Mouse (Mus musculus): Measurements from ENCODE around the gene Gm4131. TPM values are rescaled to one million over a fixed set of nuclear protein-coding genes. Genes with fewer than 3 reads are reported as not detected.
A peak's percentile ranks its signal among the peaks of the same experiment; 100 is the strongest.

Gm4131 gene
- polyA plus RNA-seq, 1 experiment from 2014 or later, result 0.17 TPM

GRCm38 (mm10) chr14:62459541-62459940 is 107.2 kb downstream of the Gm4131 start:
- 71% methylated on average over 11 of the region's 11 CpGs for WGBS
- peaks cover 3% of the 10 kb centered on the region; the same call in 1 of the 2 replicates for H3K4me1 ChIP-seq (ENCODE audit: control insufficient read depth, insufficient read depth, low read length)
- no peaks in the 10 kb centered on the region for H3K9me3 ChIP-seq (ENCODE audit: control insufficient read depth, low read length)
- ATAC-seq (ENCODE audit: low read depth), result no peak
- H3K9ac ChIP-seq (replicated peaks; ENCODE audit: low read depth, low read length), result no peak overlapping the region
- no peaks in the 10 kb centered on the region for H3K27me3 ChIP-seq (ENCODE audit: control insufficient read depth, insufficient read depth, low read length)
- no peak overlapping the region for H3K4me3 ChIP-seq (ENCODE audit: low read depth, low read length)
- H3K36me3 ChIP-seq (ENCODE audit: control insufficient read depth, insufficient read depth, low read length), result no peaks in the 10 kb centered on the region
- no peak overlapping the region for H3K4me2 ChIP-seq (ENCODE audit: low read depth, low read length)
- no peak overlapping the region for H3K27ac ChIP-seq (ENCODE audit: low read depth, low read length)

GRCm38 (mm10) chr14:62457420-62458181 is 109.1 kb downstream of the Gm4131 start:
- Histone ChIP-seq H3K4me2 (ENCODE audit: low read depth, low read length) (no peak overlapping the region; the same call in 1 of the 2 replicates), H3K4me3 (ENCODE audit: low read depth, low read length) (no peak overlapping the region), H3K4me1 (ENCODE audit: control insufficient read depth, insufficient read depth, low read length) (peaks cover 3% of the 10 kb centered on the region; the same call in 1 of the 2 replicates), H3K9ac (replicated peaks; ENCODE audit: low read depth, low read length) (no peak overlapping the region), H3K27ac (ENCODE audit: low read depth, low read length) (no peak overlapping the region), H3K9me3 (ENCODE audit: control insufficient read depth, low read length) (no peaks in the 10 kb centered on the region), H3K36me3 (ENCODE audit: control insufficient read depth, insufficient read depth, low read length) (no peaks in the 10 kb centered on the region), H3K27me3 (ENCODE audit: control insufficient read depth, insufficient read depth, low read length) (no peaks in the 10 kb centered on the region)
- ATAC-seq (ENCODE audit: low read depth), result peak; percentile 77; the same call in 1 of the 2 replicates
- 17% methylated on average over 22 of the region's 22 CpGs for WGBS

- Histone ChIP-seq H3K9ac (replicated peaks; ENCODE audit: low read depth, low read length) (no peak within 1 kb of the TSS), H3K4me1 (ENCODE audit: control insufficient read depth, insufficient read depth, low read length) (peaks cover 3% of the 10 kb centered on the region; the same call in 1 of the 2 replicates), H3K9me3 (ENCODE audit: control insufficient read depth, low read length) (no peaks in the 10 kb centered on the region), H3K27me3 (ENCODE audit: control insufficient read depth, insufficient read depth, low read length) (no peaks in the 10 kb centered on the region), H3K27ac (ENCODE audit: low read depth, low read length) (peak within 1 kb of the TSS; percentile 60; the same call in 1 of the 2 replicates), H3K36me3 (ENCODE audit: control insufficient read depth, insufficient read depth, low read length) (no peaks in the 10 kb centered on the region), H3K4me3 (ENCODE audit: low read depth, low read length) (no peak within 1 kb of the TSS), H3K4me2 (ENCODE audit: low read depth, low read length) (peak within 1 kb of the TSS; percentile 20; the same call in 1 of the 2 replicates)
- ATAC-seq (ENCODE audit: low read depth), result no peak
- 73% methylated on average over 9 of the region's 9 CpGs for WGBS
Observed at GRCm38 (mm10) chr14:62456239-62456747, 110.4 kb downstream of the Gm4131 start, which contains the start of gene Gucy1b2. Gene Gucy1b2, minus strand, starts transcription at chr14:62456289.

GRCm38 (mm10) chr14:62455570-62455879 is 111.2 kb downstream of the Gm4131 start:
- no peaks in the 10 kb centered on the region for H3K27me3 ChIP-seq (ENCODE audit: control insufficient read depth, insufficient read depth, low read length)
- H3K9me3 ChIP-seq (ENCODE audit: control insufficient read depth, low read length), result no peaks in the 10 kb centered on the region
- H3K4me2 ChIP-seq (ENCODE audit: low read depth, low read length), result 0 out of 2 replicates have a peak overlapping the region, but pooled peaks have one; percentile 20
- no peak overlapping the region for H3K9ac ChIP-seq (replicated peaks; ENCODE audit: low read depth, low read length)
- peak overlapping the region; percentile 60; the same call in 1 of the 2 replicates for H3K27ac ChIP-seq (ENCODE audit: low read depth, low read length)
- H3K4me1 ChIP-seq (ENCODE audit: control insufficient read depth, insufficient read depth, low read length), result peaks cover 3% of the 10 kb centered on the region; the same call in 1 of the 2 replicates
- no peaks in the 10 kb centered on the region for H3K36me3 ChIP-seq (ENCODE audit: control insufficient read depth, insufficient read depth, low read length)
- ATAC-seq (ENCODE audit: low read depth), result peak; percentile 66
- 50% methylated on average over 5 of the region's 5 CpGs for WGBS
- no peak overlapping the region for H3K4me3 ChIP-seq (ENCODE audit: low read depth, low read length)

- WGBS, result 43% methylated on average over 9 of the region's 9 CpGs
Observed at GRCm38 (mm10) chr14:62454760-62455569, 111.8 kb downstream of the Gm4131 start.

GRCm38 (mm10) chr14:62454136-62454535 is 112.6 kb downstream of the Gm4131 start:
- no peak overlapping the region for H3K9ac ChIP-seq (replicated peaks; ENCODE audit: low read depth, low read length)
- H3K36me3 ChIP-seq (ENCODE audit: control insufficient read depth, insufficient read depth, low read length), result no peaks in the 10 kb centered on the region
- H3K4me1 ChIP-seq (ENCODE audit: control insufficient read depth, insufficient read depth, low read length), result peaks cover 3% of the 10 kb centered on the region; the same call in 1 of the 2 replicates
- no peaks in the 10 kb centered on the region for H3K27me3 ChIP-seq (ENCODE audit: control insufficient read depth, insufficient read depth, low read length)
- H3K4me2 ChIP-seq (ENCODE audit: low read depth, low read length), result no peak overlapping the region
- peak overlapping the region; percentile 41; the same call in 1 of the 2 replicates for H3K27ac ChIP-seq (ENCODE audit: low read depth, low read length)
- 60% methylated on average over 3 of the region's 3 CpGs for WGBS
- H3K9me3 ChIP-seq (ENCODE audit: control insufficient read depth, low read length), result no peaks in the 10 kb centered on the region
- no peak overlapping the region for H3K4me3 ChIP-seq (ENCODE audit: low read depth, low read length)
- no peak for ATAC-seq (ENCODE audit: low read depth)

More at GRCm38 (mm10) chr14:62454760-62455569, 111.8 kb downstream of the Gm4131 start:
- Histone ChIP-seq H3K4me2 (ENCODE audit: low read depth, low read length) (no peak overlapping the region), H3K27me3 (ENCODE audit: control insufficient read depth, insufficient read depth, low read length) (no peaks in the 10 kb centered on the region), H3K4me1 (ENCODE audit: control insufficient read depth, insufficient read depth, low read length) (peaks cover 3% of the 10 kb centered on the region; the same call in 1 of the 2 replicates), H3K4me3 (ENCODE audit: low read depth, low read length) (no peak overlapping the region), H3K9me3 (ENCODE audit: control insufficient read depth, low read length) (no peaks in the 10 kb centered on the region), H3K36me3 (ENCODE audit: control insufficient read depth, insufficient read depth, low read length) (no peaks in the 10 kb centered on the region), H3K27ac (ENCODE audit: low read depth, low read length) (peak overlapping the region; percentile 41), H3K9ac (replicated peaks; ENCODE audit: low read depth, low read length) (no peak overlapping the region)
- ATAC-seq (ENCODE audit: low read depth), result peak; percentile 86

GRCm38 (mm10) chr14:62453276-62453675 is 113.4 kb downstream of the Gm4131 start:
- Histone ChIP-seq H3K27me3 (ENCODE audit: control insufficient read depth, insufficient read depth, low read length) (no peaks in the 10 kb centered on the region), H3K9ac (replicated peaks; ENCODE audit: low read depth, low read length) (no peak overlapping the region), H3K9me3 (ENCODE audit: control insufficient read depth, low read length) (no peaks in the 10 kb centered on the region), H3K27ac (ENCODE audit: low read depth, low read length) (no peak overlapping the region), H3K4me1 (ENCODE audit: control insufficient read depth, insufficient read depth, low read length) (peaks cover 3% of the 10 kb centered on the region; the same call in 1 of the 2 replicates), H3K36me3 (ENCODE audit: control insufficient read depth, insufficient read depth, low read length) (no peaks in the 10 kb centered on the region), H3K4me2 (ENCODE audit: low read depth, low read length) (no peak overlapping the region), H3K4me3 (ENCODE audit: low read depth, low read length) (no peak overlapping the region)
- 69% methylated on average over 11 of the region's 11 CpGs for WGBS
- ATAC-seq (ENCODE audit: low read depth), result no peak

- ATAC-seq (ENCODE audit: low read depth), result no peak
- no peaks in the 10 kb centered on the region; the same call in 1 of the 2 replicates for H3K4me1 ChIP-seq (ENCODE audit: control insufficient read depth, insufficient read depth, low read length)
- 100% methylated on average over 1 of the region's 1 CpGs for WGBS
- no peak overlapping the region for H3K4me2 ChIP-seq (ENCODE audit: low read depth, low read length)
- no peak overlapping the region for H3K9ac ChIP-seq (replicated peaks; ENCODE audit: low read depth, low read length)
- H3K4me3 ChIP-seq (ENCODE audit: low read depth, low read length), result no peak overlapping the region
- H3K9me3 ChIP-seq (ENCODE audit: control insufficient read depth, low read length), result no peaks in the 10 kb centered on the region
- H3K27ac ChIP-seq (ENCODE audit: low read depth, low read length), result no peak overlapping the region
- H3K36me3 ChIP-seq (ENCODE audit: control insufficient read depth, insufficient read depth, low read length), result no peaks in the 10 kb centered on the region
- H3K27me3 ChIP-seq (ENCODE audit: control insufficient read depth, insufficient read depth, low read length), result no peaks in the 10 kb centered on the region
Observed at GRCm38 (mm10) chr14:62450706-62451105, 116.0 kb downstream of the Gm4131 start.
